Mouse (Mus musculus) leukemia stem cell, adult 10-12 weeks (primary cell): ENCODE measurements around the gene Gm5039. TPM values are rescaled to one million over a fixed set of nuclear protein-coding genes. Genes with fewer than 3 reads are reported as not detected.

Experiments
- polyA plus RNA-seq: library from polyadenylated mRNA; stranded (reverse); fragments of >175 nt; gene quantifications from 2 replicates; pipeline ENCODE4 v1.2.3, GENCODE M21; 2012; ENCODE audit warnings: low replicate concordance

Gene Gm5039
- not detected in 2 replicates for polyA plus RNA-seq

DNA sequence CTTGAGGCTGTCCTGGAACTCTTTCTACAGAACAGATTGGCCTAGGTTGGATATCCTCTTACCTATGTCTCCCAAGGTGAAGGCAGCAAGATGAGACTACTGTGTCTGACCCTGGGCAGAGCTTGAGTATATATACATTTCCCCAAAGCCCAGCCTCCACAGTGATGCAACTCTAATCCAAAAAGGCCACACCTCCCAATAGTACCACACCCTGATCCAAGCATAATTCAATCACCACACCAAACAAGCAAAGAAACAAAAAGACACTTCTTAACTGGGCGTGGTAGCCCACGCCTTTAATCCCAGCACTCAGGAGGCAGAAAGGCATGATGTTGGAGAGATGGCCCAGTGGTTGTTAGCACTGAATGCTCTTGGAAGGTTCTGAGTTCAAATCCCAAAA is at the start of gene Gm5039:
Gm5039 (minus strand) TSS at position 101 of the 400 bp plus-strand sequence.

DNA sequence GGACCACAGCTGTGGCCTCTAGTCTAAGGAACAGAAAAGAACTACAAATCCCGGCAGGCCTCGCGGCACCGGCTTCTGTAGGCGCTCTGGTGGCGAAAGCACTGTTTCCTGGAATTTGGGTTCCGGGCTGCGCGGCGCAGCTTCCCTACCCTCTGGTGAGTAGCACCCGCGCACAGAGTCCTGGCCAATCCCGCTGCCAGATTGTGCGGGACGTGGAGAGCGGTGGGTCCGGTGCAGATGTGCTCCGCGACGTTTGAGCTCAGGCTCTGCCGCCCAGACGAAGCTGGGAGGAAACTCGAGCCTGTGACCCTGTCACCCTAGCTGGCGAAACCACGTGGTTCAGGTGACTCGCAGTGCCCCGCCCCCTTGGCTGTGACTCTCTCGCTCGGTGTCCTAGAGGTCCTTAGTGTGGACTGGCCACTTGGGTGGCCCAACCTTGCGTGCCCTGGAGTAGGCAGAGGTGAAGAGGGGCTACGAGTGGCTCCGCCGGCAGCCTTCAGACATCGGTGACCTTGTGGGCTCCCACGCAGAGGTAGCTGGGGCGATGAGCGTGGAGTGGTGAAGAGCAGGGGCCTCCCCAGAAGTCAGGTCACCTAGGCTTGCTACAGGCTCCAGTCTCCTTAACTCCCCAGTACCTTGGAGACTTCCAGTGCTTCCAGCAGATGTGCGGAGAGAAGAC is 36.8 kb upstream of the Gm5039 start, which contains the start of gene Adck1:
Adck1 (plus strand) TSS at position 114 of the 679 bp plus-strand sequence.

DNA sequence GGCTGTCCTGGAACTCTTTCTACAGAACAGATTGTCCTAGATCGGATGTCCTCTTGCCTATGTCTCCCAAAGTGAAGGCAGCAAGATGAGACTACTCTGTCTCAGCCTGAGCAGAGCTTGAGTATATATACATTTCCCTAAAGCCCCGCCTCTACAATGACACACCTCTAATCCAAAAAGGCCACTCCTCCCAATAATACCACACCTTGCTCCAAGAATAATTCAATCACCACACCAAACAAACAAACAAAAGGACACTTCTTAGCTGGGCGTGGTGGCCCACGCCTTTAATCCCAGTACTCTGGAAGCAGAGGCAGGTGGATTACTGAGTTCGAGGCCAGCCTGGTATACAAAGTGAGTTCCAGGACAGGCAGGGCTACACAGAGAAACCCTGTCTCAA is 49.4 kb downstream of the Gm5039 start, which contains the start of gene Gm5662:
Gm5662 (minus strand) TSS at position 101 of the 400 bp plus-strand sequence.

Other genes starting within 250 kb of the Gm5039 start
- not detected in 2 replicates for gene Gm16368, start 240.3 kb downstream of the Gm5039 start, polyA plus RNA-seq
- not detected in 2 replicates for gene Gm10436, start 141.9 kb downstream of the Gm5039 start, polyA plus RNA-seq
- not detected in 2 replicates for gene Gm8332, start 73.9 kb downstream of the Gm5039 start, polyA plus RNA-seq
- not detected in 2 replicates for gene Gm5662, start 49.5 kb downstream of the Gm5039 start, polyA plus RNA-seq
- 1.9 and 5.8 TPM in 2 replicates for gene Adck1, start 36.5 kb upstream of the Gm5039 start, polyA plus RNA-seq